Mouse (Mus musculus): ENCODE results near the gene Itga6. TPM values are rescaled to one million over a fixed set of nuclear protein-coding genes. Genes with fewer than 3 reads are reported as not detected.
"Not testable (repeated sequence)": the region's sequence is repeated elsewhere in the genome, so short reads cannot be mapped to it uniquely, and the experiment has no call there.

Gene Itga6
- polyA plus RNA-seq, 1 experiment from 2014 or later = 97.5 TPM

DNA sequence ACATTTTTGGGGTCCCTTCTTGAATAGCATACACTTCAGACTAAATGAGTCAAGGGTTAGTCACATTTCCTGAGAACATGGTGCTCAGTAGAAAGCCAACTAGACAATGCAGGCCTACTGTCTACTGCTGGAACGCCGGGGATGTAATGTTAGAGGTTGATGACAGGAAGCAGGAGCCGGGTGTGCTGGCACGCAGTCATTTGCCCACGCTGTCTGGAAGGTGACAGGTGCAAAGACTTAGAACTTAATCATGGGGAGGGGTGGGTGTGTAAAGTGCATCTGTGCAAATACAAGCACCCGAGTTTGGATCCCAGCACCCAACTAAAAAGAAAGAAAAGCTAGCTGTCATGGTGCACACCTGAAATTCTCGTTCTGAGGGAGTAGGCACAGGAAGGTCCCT, 159.7 kb downstream of the Itga6 start:
- peaks cover 7% of the 10 kb centered on the region; the same call in 1 of the 2 replicates for H3K36me3 ChIP-seq (ENCODE audit: insufficient read depth)
- H3K4me2 ChIP-seq = no peak overlapping the region
- TF ChIP-seq CTCF (IDR thresholded peaks at IDR 0.05; ENCODE audit: low read depth) = no peak
- H3K4me3 ChIP-seq (ENCODE audit: low read depth, low read length) = no peak overlapping the region
- WGBS = 81% methylated on average over 7 of the region's 7 CpGs
- H3K4me1 ChIP-seq (ENCODE audit: insufficient read depth) = no peaks in the 10 kb centered on the region
- H3K9ac ChIP-seq = no peak overlapping the region
- no peaks in the 10 kb centered on the region for H3K9me3 ChIP-seq (ENCODE audit: low read depth, low read length)
- H3K27me3 ChIP-seq (ENCODE audit: insufficient read depth, low read length) = no peaks in the 10 kb centered on the region
- DNase-seq (no peak), ATAC-seq (ENCODE audit: insufficient read depth) (no peak)
- no peak overlapping the region for H3K27ac ChIP-seq (ENCODE audit: low read depth)

- not testable (repeated sequence) for H3K4me1 ChIP-seq (ENCODE audit: insufficient read depth); H3K9ac ChIP-seq; H3K36me3 ChIP-seq (ENCODE audit: insufficient read depth)
These were observed 160.9 kb downstream of the Itga6 start for GRCm38 (mm10) chr2:71906356-71906755.

More at GRCm38 (mm10) chr2:71906356-71906755, 160.9 kb downstream of the Itga6 start:
- not testable (repeated sequence) for H3K27me3 ChIP-seq (ENCODE audit: insufficient read depth, low read length); H3K4me2 ChIP-seq; H3K27ac ChIP-seq (ENCODE audit: low read depth); H3K4me3 ChIP-seq (ENCODE audit: low read depth, low read length); H3K9me3 ChIP-seq (ENCODE audit: low read depth, low read length); DNase-seq; ATAC-seq (ENCODE audit: insufficient read depth)
- WGBS = 93% methylated on average over 8 of the region's 8 CpGs

Other genes starting within 250 kb of the Itga6 start
- gene Dlx1, start 217.5 kb upstream of the Itga6 start, polyA plus RNA-seq (2014; fragmentation: Nextera tagmentation; extraction: Ambion mirVana) = 0.32 TPM in 1 of 2 replicates, not detected in the other
- 0.07 TPM in 1 of 2 replicates, not detected in the other for gene Dlx2, start 198.9 kb upstream of the Itga6 start, polyA plus RNA-seq (2014; fragmentation: Nextera tagmentation; extraction: Ambion mirVana)
- 45.1 and 54.4 TPM in 2 replicates for gene Pdk1, start 127.6 kb downstream of the Itga6 start, polyA plus RNA-seq (2014; fragmentation: Nextera tagmentation; extraction: Ambion mirVana)
- 2.6 and 3.5 TPM in 2 replicates for gene Rapgef4, start 235.6 kb downstream of the Itga6 start, polyA plus RNA-seq (2014; fragmentation: Nextera tagmentation; extraction: Ambion mirVana)

Data from lung, embryonic 14.5 days (tissue).